Mouse (Mus musculus) bone marrow macrophage, adult 2 months (primary cell): ENCODE measurements around the gene Zbtb4. TPM values are rescaled to one million over a fixed set of nuclear protein-coding genes. Genes with fewer than 3 reads are reported as not detected.

Experiments
- H3K27ac ChIP-seq: 2 replicates; pipeline ENCODE4 v1.5.1; 2012; ENCODE audit warnings: low read depth, low read length; ENCODE audit not compliant: insufficient read depth
- H3K4me1 ChIP-seq: 2 replicates; pipeline ENCODE4 v1.6.1; 2012; ENCODE audit warnings: low read length; ENCODE audit not compliant: control insufficient read depth, insufficient read depth
- H3K4me3 ChIP-seq: 2 replicates; pipeline ENCODE4 v1.5.1; 2012; ENCODE audit warnings: mild to moderate bottlenecking, low read length, moderate library complexity; ENCODE audit not compliant: insufficient read depth
- CTCF ChIP-seq: IDR thresholded peaks from 2 replicates; pipeline ENCODE4 v1.5.1; 2012; ENCODE audit warnings: low read depth, mild to moderate bottlenecking, low read length, moderate library complexity
- POLR2A ChIP-seq: IDR thresholded peaks from 2 replicates; pipeline ENCODE4 v1.6.1; 2012; ENCODE audit warnings: mild to moderate bottlenecking, low read depth, low read length, borderline replicate concordance
- polyA plus RNA-seq: library from polyadenylated mRNA; stranded (reverse); fragments of >200 nt; gene quantifications from 2 replicates; pipeline ENCODE4 v1.2.4, GENCODE M21; 2012; ENCODE audit not compliant: missing spikeins, insufficient read depth, insufficient read length

Zbtb4 gene
- polyA plus RNA-seq, 1 experiment = 38.2 TPM

GRCm38 (mm10) chr11:69778258-69778982 lies 12.7 kb downstream of the Zbtb4 start:
- TF ChIP-seq CTCF = no peak
- no peak for TF ChIP-seq POLR2A

GRCm38 (mm10) chr11:69778985-69779384 lies 13.3 kb downstream of the Zbtb4 start:
- H3K4me1 ChIP-seq = peaks cover 14% of the 10 kb centered on the region
- TF ChIP-seq POLR2A (no peak), CTCF (no peak)

More at GRCm38 (mm10) chr11:69778258-69778982, 12.7 kb downstream of the Zbtb4 start:
- Histone ChIP-seq H3K4me3 (no peak overlapping the region), H3K27ac (no peak overlapping the region), H3K4me1 (peaks cover 14% of the 10 kb centered on the region)

GRCm38 (mm10) chr11:69781828-69782227 lies 16.1 kb downstream of the Zbtb4 start:
- H3K4me3 ChIP-seq = no peak overlapping the region
- no peak overlapping the region for H3K27ac ChIP-seq
- peaks cover 6% of the 10 kb centered on the region; the same call in 1 of the 2 replicates for H3K4me1 ChIP-seq
- TF ChIP-seq CTCF = no peak
- TF ChIP-seq POLR2A = no peak

More at GRCm38 (mm10) chr11:69778985-69779384, 13.3 kb downstream of the Zbtb4 start:
- no peak overlapping the region for H3K4me3 ChIP-seq
- H3K27ac ChIP-seq = no peak overlapping the region

DNA sequence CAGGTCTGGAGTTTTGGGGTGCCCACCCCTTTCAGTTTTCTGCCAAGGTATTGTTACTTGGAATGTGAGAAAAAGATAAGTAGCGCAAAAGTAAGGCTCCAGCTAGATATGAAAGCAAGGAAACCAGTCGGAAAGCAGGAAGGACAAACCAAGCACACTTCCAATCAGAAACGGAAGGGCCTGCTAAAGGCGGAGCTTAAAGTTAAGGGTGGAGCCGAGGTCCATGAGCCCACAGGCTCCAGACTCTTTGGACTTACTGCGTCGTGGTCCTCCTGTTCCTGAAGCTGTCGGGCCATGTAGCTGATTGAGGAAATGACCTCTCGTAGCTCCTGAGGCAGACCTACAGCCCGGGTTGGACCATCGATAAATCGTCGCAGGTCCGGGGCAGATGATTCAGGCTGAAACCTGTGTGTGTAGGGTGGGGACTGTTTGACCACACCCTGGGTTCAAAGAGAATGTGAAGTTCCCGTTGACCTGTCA lies 19.1 kb downstream of the Zbtb4 start:
- peak overlapping the region; percentile 44 for H3K4me3 ChIP-seq
- no peak overlapping the region for H3K27ac ChIP-seq
- TF ChIP-seq POLR2A = no peak
- no peak for TF ChIP-seq CTCF
- peaks cover 6% of the 10 kb centered on the region; the same call in 1 of the 2 replicates for H3K4me1 ChIP-seq

GRCm38 (mm10) chr11:69787306-69787705 lies 21.6 kb downstream of the Zbtb4 start:
- peaks cover 8% of the 10 kb centered on the region; the same call in 1 of the 2 replicates for H3K4me1 ChIP-seq
- H3K27ac ChIP-seq = no peak overlapping the region
- no peak overlapping the region for H3K4me3 ChIP-seq
- TF ChIP-seq CTCF (no peak), POLR2A (no peak)

- no peak overlapping the region for H3K27ac ChIP-seq
- no peak for TF ChIP-seq POLR2A
- no peak for TF ChIP-seq CTCF
- H3K4me3 ChIP-seq = no peak overlapping the region
- H3K4me1 ChIP-seq = peaks cover 17% of the 10 kb centered on the region
Measured at GRCm38 (mm10) chr11:69789431-69789830, 23.7 kb downstream of the Zbtb4 start.

GRCm38 (mm10) chr11:69791420-69791819 lies 25.7 kb downstream of the Zbtb4 start:
- TF ChIP-seq CTCF (no peak), POLR2A (no peak)
- Histone ChIP-seq H3K27ac (no peak overlapping the region), H3K4me3 (no peak overlapping the region), H3K4me1 (peaks cover 17% of the 10 kb centered on the region)

- H3K4me1 ChIP-seq = peaks cover 28% of the 10 kb centered on the region
- TF ChIP-seq POLR2A (no peak), CTCF (no peak)
- no peak overlapping the region for H3K4me3 ChIP-seq
- H3K27ac ChIP-seq = no peak overlapping the region
Measured at GRCm38 (mm10) chr11:69793429-69793828, 27.7 kb downstream of the Zbtb4 start.

- TF ChIP-seq POLR2A = no peak
- no peak for TF ChIP-seq CTCF
- H3K4me3 ChIP-seq = peak within 1 kb of the TSS; percentile 62
- peak within 1 kb of the TSS; percentile 28; the same call in 1 of the 2 replicates for H3K27ac ChIP-seq
- peaks cover 37% of the 10 kb centered on the region for H3K4me1 ChIP-seq
Measured at GRCm38 (mm10) chr11:69795168-69795982, 29.7 kb downstream of the Zbtb4 start, which contains the start of gene Chrnb1. TSS of gene Chrnb1 (minus strand) at chr11:69795943.

GRCm38 (mm10) chr11:69795983-69796435 lies 30.3 kb downstream of the Zbtb4 start:
- TF ChIP-seq POLR2A (no peak), CTCF (no peak)
- H3K4me3 ChIP-seq = no peak overlapping the region; the same call in 1 of the 2 replicates
- peaks cover 37% of the 10 kb centered on the region for H3K4me1 ChIP-seq
- H3K27ac ChIP-seq = no peak overlapping the region

DNA sequence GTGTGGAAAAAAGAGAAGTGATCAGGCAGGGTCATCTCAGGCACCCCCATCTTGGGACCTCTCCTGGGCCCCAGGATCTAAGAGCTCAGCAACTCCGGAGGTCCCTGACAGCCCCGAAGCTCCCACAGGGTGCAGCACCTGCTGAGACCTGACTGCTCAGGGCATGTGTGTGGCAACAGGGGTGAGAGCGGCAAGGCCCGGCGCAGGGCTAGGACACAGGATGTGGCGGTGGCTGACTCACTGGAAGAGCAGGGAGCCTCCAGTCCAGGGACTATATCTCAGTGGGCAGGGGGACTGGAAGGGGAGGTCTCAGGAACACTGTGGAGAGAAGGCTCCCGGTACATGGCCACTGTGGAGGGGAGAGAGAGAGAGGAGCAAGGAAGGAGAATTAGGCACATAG lies 32.2 kb downstream of the Zbtb4 start:
- Histone ChIP-seq H3K4me3 (peak overlapping the region; percentile 75), H3K27ac (peak overlapping the region; percentile 94), H3K4me1 (peaks cover 35% of the 10 kb centered on the region)
- TF ChIP-seq POLR2A (no peak), CTCF (no peak)
